Comparison of ENCODE assay signal across 14 mouse cellular contexts in the genomic region with DNA sequence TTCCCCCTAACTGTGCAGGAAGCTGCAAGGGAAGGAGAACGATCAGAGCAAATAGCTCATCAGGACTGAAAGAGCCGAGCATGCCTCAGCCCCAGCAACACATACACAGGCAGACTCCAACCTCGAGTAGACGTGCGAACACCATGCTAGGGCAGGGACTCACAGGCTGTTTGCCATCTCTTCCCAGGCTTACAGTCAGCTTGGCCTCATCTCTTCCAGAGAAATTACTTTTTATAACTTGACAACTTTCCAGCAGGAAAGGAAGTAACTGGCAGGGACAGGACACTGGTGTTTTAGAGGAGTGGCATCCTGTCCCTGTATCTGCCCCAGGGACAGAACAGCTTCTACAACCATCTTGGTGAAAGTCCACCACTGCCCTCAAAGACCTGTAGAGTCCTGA.
DNase-seq lines count a peak whose midpoint lies in the region; ATAC-seq and TF ChIP-seq lines count a peak whose summit lies in the region.
"Had no signal": no experiment of that assay in that cellular context is flagged by ENCODE, and none has a peak within 500 bp of the region (broad histone marks: within the 10 kb centered on the region; RNA-seq: fewer than 3 reads in every experiment).

No protein-coding gene starts in this region.

- no peak overlapping the region for H3K4me3 ChIP-seq in embryonic facial prominence, embryonic 14.5 days (ENCODE audit: low read depth, low read length)
- H3K4me3 ChIP-seq in embryonic facial prominence, embryonic 10.5 days = no peak overlapping the region
- no peak overlapping the region for H3K4me3 ChIP-seq in spleen, adult 2 months (ENCODE audit: extremely low read depth, insufficient read depth, insufficient read length)
- no peak overlapping the region for H3K4me3 ChIP-seq in cerebellum, adult 2 months (replicated peaks; ENCODE audit: insufficient read depth, low read depth, low read length)
- H3K4me3 ChIP-seq: heart, embryonic 12.5 days; neural tube, embryonic 13.5 days had no signal

- no peak overlapping the region for H3K9ac ChIP-seq in embryonic facial prominence, embryonic 14.5 days (ENCODE audit: low read depth, low read length)
- H3K9ac ChIP-seq: heart, embryonic 12.5 days; neural tube, embryonic 13.5 days had no signal

- H3K27me3 ChIP-seq in embryonic facial prominence, embryonic 14.5 days (replicated peaks; ENCODE audit: control insufficient read depth, insufficient read depth, low read length) = no peaks in the 10 kb centered on the region
- H3K27me3 ChIP-seq in embryonic facial prominence, embryonic 10.5 days (replicated peaks; ENCODE audit: low read depth, poor library complexity, severe bottlenecking) = peaks cover 15% of the 10 kb centered on the region; the same call in 1 of the 2 replicates
- no peaks in the 10 kb centered on the region for H3K27me3 ChIP-seq in spleen, adult 2 months (ENCODE audit: control insufficient read depth, insufficient read depth, low read length)
- H3K27me3 ChIP-seq in cerebellum, adult 2 months (ENCODE audit: control insufficient read depth, insufficient read depth, low read length) = no peaks in the 10 kb centered on the region
- H3K27me3 ChIP-seq: heart, embryonic 12.5 days; neural tube, embryonic 13.5 days had no signal

- H3K4me1 ChIP-seq in embryonic facial prominence, embryonic 14.5 days (ENCODE audit: control insufficient read depth, insufficient read depth, low read length) = no peaks in the 10 kb centered on the region
- peaks cover 24% of the 10 kb centered on the region for H3K4me1 ChIP-seq in embryonic facial prominence, embryonic 10.5 days
- H3K4me1 ChIP-seq in spleen, adult 2 months (ENCODE audit: control insufficient read depth, insufficient read depth, insufficient read length) = no peaks in the 10 kb centered on the region
- peaks cover 10% of the 10 kb centered on the region for H3K4me1 ChIP-seq in cerebellum, adult 2 months (ENCODE audit: control insufficient read depth, insufficient read depth, low read length)

- no peaks in the 10 kb centered on the region for H3K9me3 ChIP-seq in embryonic facial prominence, embryonic 14.5 days (ENCODE audit: control insufficient read depth, low read length)
- H3K9me3 ChIP-seq in embryonic facial prominence, embryonic 10.5 days = no peaks in the 10 kb centered on the region
- H3K9me3 ChIP-seq: heart, embryonic 12.5 days; neural tube, embryonic 13.5 days had no signal

- H3K27ac ChIP-seq in embryonic facial prominence, embryonic 14.5 days (replicated peaks; ENCODE audit: low read depth, low read length) = 0 out of 2 replicates have a peak overlapping the region, but pooled peaks have one; percentile 5
- H3K27ac ChIP-seq in embryonic facial prominence, embryonic 10.5 days (replicated peaks) = no peak overlapping the region
- H3K27ac ChIP-seq in spleen, adult 2 months (ENCODE audit: insufficient read depth, low read length) = peak overlapping the region; percentile 13; the same call in 1 of the 2 replicates
- H3K27ac ChIP-seq in cerebellum, adult 2 months (ENCODE audit: insufficient read depth, low read length) = no peak overlapping the region
- H3K27ac ChIP-seq: neural tube, embryonic 13.5 days had no signal

- no peak for TF ChIP-seq CTCF in spleen, adult 2 months (IDR thresholded peaks at IDR 0.05; ENCODE audit: extremely low read depth, insufficient read depth, insufficient read length, insufficient replicate concordance)
- TF ChIP-seq CTCF in cerebellum, adult 2 months (IDR thresholded peaks at IDR 0.05; ENCODE audit: borderline replicate concordance, insufficient read depth, low read depth, low read length) = no peak

- H3K36me3 ChIP-seq in embryonic facial prominence, embryonic 14.5 days (ENCODE audit: control insufficient read depth, insufficient read depth, low read length) = peaks cover 43% of the 10 kb centered on the region; the same call in 1 of the 2 replicates
- H3K36me3 ChIP-seq in embryonic facial prominence, embryonic 10.5 days (replicated peaks) = peaks cover 44% of the 10 kb centered on the region
- H3K36me3 ChIP-seq in spleen, adult 2 months (ENCODE audit: control insufficient read depth, insufficient read depth, low read length) = peaks cover 56% of the 10 kb centered on the region

- TF ChIP-seq POLR2A in spleen, adult 2 months (IDR thresholded peaks at IDR 0.05; ENCODE audit: low read depth, low read length) = no peak
- no peak for TF ChIP-seq POLR2A in cerebellum, adult 2 months (IDR thresholded peaks at IDR 0.05; ENCODE audit: borderline replicate concordance, insufficient read depth, low read length)

- ATAC-seq in embryonic facial prominence, embryonic 14.5 days (ENCODE audit: low read depth) = no peak

- no peak overlapping the region for H3K4me2 ChIP-seq in embryonic facial prominence, embryonic 14.5 days (ENCODE audit: low read depth, low read length)
- H3K4me2 ChIP-seq: heart, embryonic 12.5 days; neural tube, embryonic 13.5 days had no signal

- DNase-seq in embryonic facial prominence, embryonic 14.5 days (ENCODE audit: low spot score) = no peak
- DNase-seq in embryonic facial prominence, embryonic 10.5 days (ENCODE audit: low spot score) = no peak
- DNase-seq in kidney, adult 9 months = peak; percentile 33
- DNase-seq in kidney, postnatal 4 days = no peak
- DNase-seq in spleen, adult 2 months (ENCODE audit: low read depth in 1 of 2, low spot score in 2 of 2) = no peak
- no peak for DNase-seq in spleen, postnatal 36 days (ENCODE audit: low spot score in 2 of 2)
- DNase-seq in cerebellum, adult 2 months = no peak
- DNase-seq in right cerebral cortex, adult 18-20 months = no peak
- DNase-seq: cerebellum, postnatal 25 days; layer of hippocampus, postnatal 36 days; left cerebral cortex, postnatal 4 days; thymus, postnatal 36 days had no signal

- 83% methylated on average over 5 of the region's 5 CpGs for WGBS in embryonic facial prominence, embryonic 14.5 days
- WGBS in embryonic facial prominence, embryonic 10.5 days = 88% methylated on average over 5 of the region's 5 CpGs
- WGBS in spleen, adult 2 months = 71% methylated on average over 5 of the region's 5 CpGs
- WGBS in cerebellum, adult 2 months = 38% methylated on average over 5 of the region's 5 CpGs

Comparison
In these comparisons a context has a peak if more than half of its experiments do, and no peak if none do; other contexts are left out.
1. H3K27ac ChIP-seq: peak in embryonic facial prominence, embryonic 14.5 days (single experiment) and spleen, adult 2 months (single experiment); none in embryonic facial prominence, embryonic 10.5 days (single experiment) and cerebellum, adult 2 months (single experiment).